Mouse (Mus musculus) hindbrain, embryonic 16.5 days (tissue): ENCODE results near the gene Clec2g. TPM values are rescaled to one million over a fixed set of nuclear protein-coding genes. Genes with fewer than 3 reads are reported as not detected.
"Not testable (repeated sequence)": the region's sequence is repeated elsewhere in the genome, so short reads cannot be mapped to it uniquely, and the experiment has no call there.

Experiments used
- ATAC-seq: fragments of 200-750 bp; cut with Nextera tagmentation; 2 replicates; pipeline ENCODE4 v1.8.0; 2017; ENCODE audit warnings: moderate TSS enrichment, moderate library complexity
- H3K27ac ChIP-seq: fragments of 300-500 bp; sonication (generic); 2 replicates; pipeline ENCODE4 v1.5.1; 2014; ENCODE audit warnings: low read depth, mild to moderate bottlenecking, control low read depth, low read length, moderate library complexity
- H3K27me3 ChIP-seq: fragments of 300-500 bp; sonication (generic); replicated peaks from 2 replicates; pipeline ENCODE4 v1.6.1; 2014; ENCODE audit warnings: low read length; ENCODE audit not compliant: control insufficient read depth, insufficient read depth
- H3K36me3 ChIP-seq: fragments of 300-500 bp; sonication (generic); 2 replicates; pipeline ENCODE4 v1.6.1; 2014; ENCODE audit warnings: mild to moderate bottlenecking, low read length, moderate library complexity, mixed read lengths; ENCODE audit not compliant: control insufficient read depth, insufficient read depth
- H3K4me1 ChIP-seq: fragments of 300-500 bp; sonication (generic); 2 replicates; pipeline ENCODE4 v1.6.1; 2014; ENCODE audit warnings: low read depth, low read length; ENCODE audit not compliant: control insufficient read depth, insufficient read depth
- H3K4me2 ChIP-seq: fragments of 300-500 bp; sonication (generic); 2 replicates; pipeline ENCODE4 v1.6.1; 2014; ENCODE audit warnings: mild to moderate bottlenecking, low read length, control low read depth, moderate library complexity
- H3K4me3 ChIP-seq: fragments of 300-500 bp; sonication (generic); 2 replicates; pipeline ENCODE4 v1.5.1; 2014; ENCODE audit warnings: mild to moderate bottlenecking, low read length, control low read depth, moderate library complexity
- H3K9ac ChIP-seq: fragments of 300-500 bp; sonication (generic); 2 replicates; pipeline ENCODE4 v1.6.1; 2014; ENCODE audit warnings: low read depth, mild to moderate bottlenecking, control low read depth, low read length, moderate library complexity
- H3K9me3 ChIP-seq: fragments of 300-500 bp; sonication (generic); 2 replicates; pipeline ENCODE4 v1.6.1; 2014; ENCODE audit warnings: mild to moderate bottlenecking, low read length, moderate library complexity; ENCODE audit not compliant: control insufficient read depth
- WGBS: fragments of 180-500 bp; shearing (Covaris S2); extraction: QIAGEN DNeasy Blood & Tissue Kit; methylation state at CpG from one replicate; pipeline ENCODE4 v1.1.7; 2014; 5-methylcytosine and 5-hydroxymethylcytosine counted together
- polyA plus RNA-seq: library from polyadenylated mRNA; unstranded; fragments of >200 nt; fragmentation: Nextera tagmentation; extraction: Ambion mirVana; gene quantifications from 2 replicates; pipeline ENCODE4 v1.2.1, GENCODE M21; 2015

The Clec2g gene
- polyA plus RNA-seq, 1 experiment from 2014 or later: not detected

- no peaks in the 10 kb centered on the region for H3K4me1 ChIP-seq
- WGBS: 93% methylated on average over 8 of the region's 8 CpGs
- no peak overlapping the region for H3K4me2 ChIP-seq
- H3K9me3 ChIP-seq: no peaks in the 10 kb centered on the region
- no peak overlapping the region for H3K9ac ChIP-seq
- H3K36me3 ChIP-seq: no peaks in the 10 kb centered on the region
- no peak for ATAC-seq
- H3K4me3 ChIP-seq: no peak overlapping the region
- no peaks in the 10 kb centered on the region for H3K27me3 ChIP-seq
- no peak overlapping the region for H3K27ac ChIP-seq
These were observed 74.4 kb downstream of the Clec2g start for GRCm38 (mm10) chr6:129008552-129008951.

GRCm38 (mm10) chr6:129009846-129010504 is 75.8 kb downstream of the Clec2g start:
- not testable (repeated sequence) for H3K4me3 ChIP-seq, ATAC-seq, H3K4me2 ChIP-seq, H3K27ac ChIP-seq, H3K36me3 ChIP-seq, H3K27me3 ChIP-seq, H3K9me3 ChIP-seq, H3K4me1 ChIP-seq, H3K9ac ChIP-seq
- WGBS: 91% methylated on average over 7 of the region's 7 CpGs

- no peaks in the 10 kb centered on the region for H3K9me3 ChIP-seq
- no peaks in the 10 kb centered on the region for H3K36me3 ChIP-seq
- WGBS: 82% methylated on average over 3 of the region's 3 CpGs
- H3K9ac ChIP-seq: no peak overlapping the region
- no peak overlapping the region for H3K4me3 ChIP-seq
- no peak overlapping the region for H3K27ac ChIP-seq
- ATAC-seq: no peak
- H3K27me3 ChIP-seq: no peaks in the 10 kb centered on the region
- no peaks in the 10 kb centered on the region for H3K4me1 ChIP-seq
- H3K4me2 ChIP-seq: no peak overlapping the region
These were observed 76.3 kb downstream of the Clec2g start for GRCm38 (mm10) chr6:129010505-129010873.

GRCm38 (mm10) chr6:129012012-129012411 is 77.8 kb downstream of the Clec2g start:
- H3K9me3 ChIP-seq, H3K27me3 ChIP-seq, H3K4me1 ChIP-seq, H3K36me3 ChIP-seq, H3K4me2 ChIP-seq, ATAC-seq, H3K4me3 ChIP-seq, H3K9ac ChIP-seq, H3K27ac ChIP-seq: not testable (repeated sequence)
- WGBS: 98% methylated on average over 18 of the region's 23 CpGs

GRCm38 (mm10) chr6:129012966-129013365 is 78.8 kb downstream of the Clec2g start:
- no peaks in the 10 kb centered on the region for H3K9me3 ChIP-seq
- H3K36me3 ChIP-seq: no peaks in the 10 kb centered on the region
- no peak for ATAC-seq
- H3K4me1 ChIP-seq: no peaks in the 10 kb centered on the region
- no peaks in the 10 kb centered on the region for H3K27me3 ChIP-seq
- no peak overlapping the region for H3K4me3 ChIP-seq
- H3K9ac ChIP-seq: no peak overlapping the region
- H3K4me2 ChIP-seq: no peak overlapping the region
- WGBS: 69% methylated on average over 1 of the region's 1 CpGs
- H3K27ac ChIP-seq: no peak overlapping the region

GRCm38 (mm10) chr6:129013762-129014276 is 79.6 kb downstream of the Clec2g start:
- Histone ChIP-seq H3K27ac (no peak overlapping the region), H3K9ac (no peak overlapping the region), H3K27me3 (no peaks in the 10 kb centered on the region), H3K4me2 (no peak overlapping the region), H3K4me1 (no peaks in the 10 kb centered on the region), H3K9me3 (no peaks in the 10 kb centered on the region), H3K4me3 (no peak overlapping the region), H3K36me3 (no peaks in the 10 kb centered on the region)
- WGBS: 81% methylated on average over 5 of the region's 5 CpGs
- no peak for ATAC-seq

- ATAC-seq: no peak
- Histone ChIP-seq H3K4me3 (no peak overlapping the region), H3K27me3 (no peaks in the 10 kb centered on the region), H3K4me2 (no peak overlapping the region), H3K9me3 (no peaks in the 10 kb centered on the region), H3K9ac (no peak overlapping the region), H3K27ac (no peak overlapping the region), H3K4me1 (no peaks in the 10 kb centered on the region), H3K36me3 (no peaks in the 10 kb centered on the region)
- WGBS: 82% methylated on average over 1 of the region's 1 CpGs
These were observed 80.2 kb downstream of the Clec2g start for GRCm38 (mm10) chr6:129014399-129014798.

- no peaks in the 10 kb centered on the region for H3K27me3 ChIP-seq
- H3K27ac ChIP-seq: no peak overlapping the region
- H3K36me3 ChIP-seq: no peaks in the 10 kb centered on the region
- 93% methylated on average over 8 of the region's 8 CpGs for WGBS
- no peaks in the 10 kb centered on the region for H3K4me1 ChIP-seq
- no peak overlapping the region for H3K4me3 ChIP-seq
- no peaks in the 10 kb centered on the region for H3K9me3 ChIP-seq
- no peak overlapping the region for H3K9ac ChIP-seq
- H3K4me2 ChIP-seq: no peak overlapping the region
- ATAC-seq: no peak
These were observed 93.5 kb downstream of the Clec2g start for GRCm38 (mm10) chr6:129027451-129028248.

GRCm38 (mm10) chr6:129030175-129030824 is 96.1 kb downstream of the Clec2g start:
- no peaks in the 10 kb centered on the region for H3K9me3 ChIP-seq
- H3K36me3 ChIP-seq: no peaks in the 10 kb centered on the region
- no peak for ATAC-seq
- no peak overlapping the region for H3K4me2 ChIP-seq
- WGBS: 61% methylated on average over 6 of the region's 6 CpGs
- H3K27me3 ChIP-seq: no peaks in the 10 kb centered on the region
- no peak overlapping the region for H3K4me3 ChIP-seq
- no peak overlapping the region for H3K9ac ChIP-seq
- no peak overlapping the region for H3K27ac ChIP-seq
- H3K4me1 ChIP-seq: no peaks in the 10 kb centered on the region
